Mouse (Mus musculus) E14TG2a.4 (cell line): ENCODE results near the gene Gm47985.
"Not testable (repeated sequence)": the region's sequence is repeated elsewhere in the genome, so short reads cannot be mapped to it uniquely, and the experiment has no call there.

ENCODE experiments used
- CTCF ChIP-seq: conservative IDR thresholded peaks from 2 replicates; pipeline ENCODE4 v1.5.1; 2014; ENCODE audit warnings: low read length
- NANOG ChIP-seq: IDR thresholded peaks from 2 replicates; pipeline ENCODE4 v1.6.1; 2014; ENCODE audit warnings: borderline replicate concordance, low read length, mixed read lengths
- POU5F1 ChIP-seq: IDR thresholded peaks from 2 replicates; pipeline ENCODE4 v1.6.1; 2014; ENCODE audit warnings: low read length, borderline replicate concordance

- not testable (repeated sequence) for TF ChIP-seq CTCF, POU5F1, NANOG
Measured at GRCm38 (mm10) chr1:151195986-151196385, 13.6 kb downstream of the Gm47985 start.
